Mouse (Mus musculus) adrenal gland, postnatal 25 days (tissue): ENCODE data around the gene Anks6. TPM values are rescaled to one million over a fixed set of nuclear protein-coding genes. Genes with fewer than 3 reads are reported as not detected.

Source experiments
- DNase-seq: peaks from one replicate; pipeline ENCODE4 v3.0.0; 2021; ENCODE audit warnings: mixed read lengths
- total RNA-seq: library from RNA; stranded (reverse); gene quantifications from 2 replicates; pipeline ENCODE4 v1.2.3, GENCODE M21; 2021

The Anks6 gene
- total RNA-seq, 1 experiment from 2014 or later, result 6.8 TPM

DNA sequence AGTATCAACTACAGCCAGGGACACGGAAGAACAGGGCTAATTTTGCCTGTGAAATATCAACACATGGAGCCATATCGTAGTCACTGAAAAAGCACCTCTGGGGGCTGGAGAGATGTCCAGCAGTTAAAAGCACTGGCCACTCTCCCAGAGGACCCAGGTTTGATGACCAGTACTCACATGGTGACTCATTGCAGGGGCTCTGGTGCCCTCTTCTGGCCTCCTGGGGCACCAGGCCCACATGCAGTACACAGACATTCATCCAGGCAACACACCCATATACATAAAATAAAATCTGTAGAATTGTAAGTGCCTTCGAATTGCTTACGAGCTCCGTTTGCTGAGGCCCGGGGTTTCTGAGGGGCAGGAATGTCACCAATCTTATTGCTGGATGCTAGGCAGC lies 10.3 kb downstream of the Anks6 start:
- no peak for DNase-seq

DNA sequence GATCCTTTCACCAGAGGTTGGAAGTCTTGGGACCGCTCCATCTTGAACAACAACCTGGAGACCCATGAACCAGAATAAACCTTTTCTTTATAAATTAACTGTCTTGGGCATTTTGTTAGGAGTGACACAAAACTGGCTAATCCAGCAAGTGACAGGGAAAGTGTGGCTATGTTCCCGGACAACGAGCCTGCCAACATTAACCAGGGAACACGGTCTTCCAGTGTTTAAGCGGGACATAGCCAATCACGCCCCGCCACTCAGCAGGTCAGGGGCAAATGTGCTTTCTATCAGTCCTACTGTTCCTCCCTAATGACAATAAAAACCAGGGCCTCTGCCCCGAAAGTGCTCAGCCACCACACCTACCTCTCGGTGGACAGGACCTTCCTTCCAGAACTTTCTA lies 13.4 kb downstream of the Anks6 start:
- DNase-seq, result no peak

DNA sequence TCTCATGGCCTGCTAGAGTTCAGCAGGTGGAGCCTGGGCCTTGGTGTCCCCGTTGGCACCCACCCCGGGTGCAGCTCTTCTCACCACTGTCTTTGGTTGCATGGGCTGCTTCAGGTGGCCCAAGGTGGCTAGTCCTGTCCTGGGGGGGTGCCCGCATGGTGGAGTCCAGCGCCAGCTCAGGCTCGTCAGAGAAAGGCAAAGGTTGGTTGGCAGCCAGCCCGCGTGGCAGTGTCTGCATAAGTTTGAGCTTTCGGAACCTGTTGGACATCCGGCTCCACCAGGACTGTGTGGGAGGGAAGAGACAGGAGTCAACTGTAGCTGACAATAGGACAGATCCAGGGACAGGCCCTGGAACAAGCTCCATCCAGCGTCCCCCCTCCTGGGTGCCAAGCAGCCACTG lies 17.6 kb downstream of the Anks6 start:
- no peak for DNase-seq

DNA sequence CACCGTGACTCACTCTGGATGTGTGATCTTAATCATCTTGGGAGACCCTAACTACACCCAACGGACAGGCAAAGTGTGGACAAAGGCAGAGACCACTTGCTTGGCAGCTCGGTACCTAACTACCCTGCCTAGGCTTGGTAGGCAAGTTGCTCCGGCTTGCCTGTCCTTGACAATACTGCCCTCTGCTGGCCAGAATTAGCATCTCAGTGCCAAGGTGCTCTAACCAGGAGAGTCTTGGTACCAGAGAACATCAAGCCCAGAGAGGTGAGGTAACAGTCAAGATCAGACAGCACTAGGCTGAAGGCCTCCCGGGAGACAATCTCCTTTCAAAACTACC lies 19.9 kb downstream of the Anks6 start:
- peak; percentile 74 for DNase-seq

DNA sequence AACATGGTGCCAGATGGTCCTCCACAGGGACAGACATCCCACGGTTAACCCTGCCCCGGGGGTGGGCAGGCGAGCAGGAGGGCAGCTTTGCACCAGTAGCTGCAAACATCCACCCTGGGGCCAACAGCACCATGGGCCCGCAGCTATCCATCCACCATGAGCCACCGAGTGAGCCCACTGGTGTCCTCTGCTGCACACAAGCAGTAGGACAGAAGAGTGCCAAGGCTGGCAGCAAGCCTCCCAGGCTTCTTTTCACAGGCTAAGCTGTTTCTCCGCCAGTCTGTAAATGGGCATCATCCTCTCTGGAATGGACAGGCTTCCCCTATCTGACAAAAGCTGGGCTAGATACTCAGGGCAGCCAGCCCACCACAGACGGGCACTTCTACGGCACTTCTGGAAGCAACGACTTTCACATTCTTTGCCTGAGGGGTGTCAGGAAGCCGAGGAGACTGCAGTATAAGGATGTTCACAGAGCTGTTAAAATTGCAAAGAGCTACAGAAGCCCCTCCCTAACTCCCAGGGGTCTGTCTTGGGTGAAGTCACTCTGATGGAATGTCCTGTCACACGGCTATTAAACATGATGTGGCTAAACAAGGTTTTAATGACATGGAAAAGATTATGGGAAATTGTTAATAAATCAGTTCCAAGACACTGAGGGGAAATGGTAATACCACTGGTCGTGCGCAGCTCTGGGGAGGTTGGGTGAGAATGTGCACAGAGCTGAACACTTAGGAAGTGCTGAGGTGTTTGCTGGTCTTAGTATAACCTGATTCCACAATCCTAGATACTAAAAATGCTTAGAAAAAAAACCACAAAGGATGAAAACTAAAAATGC lies 20.5 kb downstream of the Anks6 start:
- no peak for DNase-seq

DNA sequence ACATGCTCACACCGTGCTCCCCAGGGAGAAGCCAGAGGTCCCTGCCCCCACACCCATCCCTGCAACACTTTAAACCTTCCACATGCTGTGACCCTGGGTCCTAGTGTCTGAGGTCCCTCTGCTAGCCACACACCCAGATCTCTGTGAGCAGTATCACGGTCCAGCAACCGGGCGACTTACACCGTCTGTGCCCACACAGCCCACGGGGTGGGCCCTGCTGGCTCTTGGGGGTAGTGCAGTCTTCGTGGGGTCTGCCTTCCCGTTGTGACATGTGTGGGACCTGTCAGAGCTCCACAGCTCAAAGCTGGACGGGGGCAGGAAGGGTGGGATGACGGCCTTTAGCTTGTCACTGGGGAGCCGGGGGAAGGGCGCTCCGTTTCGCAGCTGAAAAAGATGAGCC lies 21.7 kb downstream of the Anks6 start:
- DNase-seq, result no peak

DNA sequence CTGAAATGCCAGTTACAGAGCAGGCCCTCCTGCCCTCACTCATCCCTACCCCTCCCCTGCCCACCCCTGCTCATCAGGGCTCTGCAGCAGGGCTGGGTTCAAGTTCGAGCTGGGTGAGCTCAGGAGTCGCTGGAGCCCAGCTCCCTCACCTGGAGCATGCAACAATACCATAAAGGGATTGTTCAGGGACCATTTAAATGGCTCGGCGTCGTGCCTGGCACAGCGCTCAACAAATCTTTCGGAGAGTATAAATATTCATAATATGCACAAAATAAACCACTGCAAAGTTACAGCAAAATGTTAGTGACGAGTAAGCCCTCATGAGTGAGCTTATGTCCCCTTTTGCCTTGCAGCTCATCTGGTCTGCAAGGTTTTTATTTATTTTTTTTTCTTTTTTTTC lies 25.1 kb downstream of the Anks6 start:
- no peak for DNase-seq

DNA sequence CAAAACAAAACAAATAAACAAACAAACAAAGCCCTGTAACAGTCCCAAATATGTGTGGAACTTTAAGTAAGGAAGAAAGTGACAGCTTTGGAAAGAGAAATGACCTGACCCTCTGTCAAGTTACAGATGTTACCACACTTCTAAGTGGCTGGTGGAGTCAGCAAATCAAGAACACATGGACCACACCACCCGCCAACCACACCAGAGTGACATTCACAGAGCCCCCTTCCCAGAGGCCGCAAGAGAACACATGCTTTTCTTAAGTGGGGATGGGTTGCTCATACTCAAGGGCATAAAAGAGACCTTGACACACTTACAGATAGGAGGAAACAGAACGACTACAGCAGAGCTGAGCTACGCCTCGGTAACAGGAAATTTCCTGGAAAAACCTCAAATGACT lies 28.4 kb downstream of the Anks6 start:
- no peak for DNase-seq

DNA sequence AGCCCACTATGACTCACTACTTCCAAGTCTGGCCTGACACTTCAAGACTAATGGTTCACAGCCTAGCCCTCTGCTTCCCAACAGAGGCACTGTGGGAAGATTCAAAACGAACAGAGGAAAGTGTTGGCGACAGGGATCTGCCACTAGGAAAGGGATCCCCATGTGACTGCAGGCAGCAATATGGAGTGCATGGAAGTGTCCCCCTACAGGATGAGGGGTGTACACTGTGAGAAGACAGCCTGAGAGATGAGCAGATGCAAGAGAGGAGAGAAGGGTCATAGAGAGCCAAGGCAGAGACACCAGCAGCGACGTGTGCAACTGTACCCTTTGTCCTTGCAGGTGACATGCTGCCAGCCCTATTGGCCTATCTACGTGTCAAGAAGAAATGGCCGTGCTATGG lies 33.3 kb downstream of the Anks6 start:
- no peak for DNase-seq

DNA sequence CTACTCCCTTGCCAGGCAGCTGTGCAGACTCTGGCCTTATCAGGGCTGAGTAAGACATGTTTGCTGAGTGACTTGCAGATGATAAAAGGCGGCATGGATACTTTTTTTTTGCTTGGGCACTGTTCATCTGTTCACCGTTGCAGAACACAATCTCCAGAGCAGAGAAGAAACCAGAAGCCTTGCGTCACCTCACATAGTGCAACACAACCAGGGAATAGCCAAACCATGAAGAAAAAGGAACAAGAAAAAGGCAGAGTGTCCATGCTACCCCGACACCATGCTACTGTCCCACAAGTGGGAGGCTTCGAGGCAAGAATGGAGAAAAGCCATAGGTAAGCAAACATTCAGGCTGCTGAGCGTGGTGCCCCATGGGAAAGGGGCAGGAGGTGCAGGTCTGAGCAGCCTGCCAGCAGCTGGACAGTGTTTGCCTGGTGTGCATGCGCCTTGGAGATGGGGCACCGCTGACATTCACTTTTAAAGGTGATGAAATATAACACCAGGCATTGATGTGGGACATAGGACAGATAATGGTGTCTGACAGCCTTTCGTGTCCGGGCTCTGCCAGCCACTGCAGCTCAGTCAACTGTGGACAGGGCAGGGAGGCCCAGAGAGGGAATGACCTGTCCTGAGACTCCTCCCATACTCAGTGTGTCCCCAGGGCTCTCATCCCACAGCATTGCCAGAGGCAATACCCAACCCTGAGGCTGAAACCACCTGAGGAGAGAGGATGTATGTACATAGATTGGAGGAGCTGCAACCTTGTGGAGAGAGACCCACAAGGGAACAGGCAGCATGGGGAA lies 34.2 kb downstream of the Anks6 start:
- DNase-seq, result no peak

DNA sequence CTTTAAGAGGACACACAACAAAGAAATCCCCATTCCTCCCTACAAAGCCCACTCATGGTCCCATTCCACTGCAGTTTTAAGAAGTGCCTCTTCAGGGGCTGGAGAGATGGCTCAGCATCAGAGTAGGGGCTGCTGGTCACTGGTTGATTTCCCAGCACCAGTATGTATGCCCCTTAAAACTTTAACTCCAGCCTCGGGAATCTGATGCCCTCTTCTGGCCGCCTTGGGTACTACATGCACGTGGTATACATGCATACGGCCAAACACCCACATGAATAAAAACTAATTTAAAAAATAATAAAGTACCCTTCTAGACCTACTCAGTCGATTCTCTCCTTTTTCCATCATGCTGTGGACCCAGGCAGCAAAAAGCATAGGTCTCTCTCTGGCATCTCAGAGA lies 36.7 kb downstream of the Anks6 start:
- peak; percentile 69 for DNase-seq

DNA sequence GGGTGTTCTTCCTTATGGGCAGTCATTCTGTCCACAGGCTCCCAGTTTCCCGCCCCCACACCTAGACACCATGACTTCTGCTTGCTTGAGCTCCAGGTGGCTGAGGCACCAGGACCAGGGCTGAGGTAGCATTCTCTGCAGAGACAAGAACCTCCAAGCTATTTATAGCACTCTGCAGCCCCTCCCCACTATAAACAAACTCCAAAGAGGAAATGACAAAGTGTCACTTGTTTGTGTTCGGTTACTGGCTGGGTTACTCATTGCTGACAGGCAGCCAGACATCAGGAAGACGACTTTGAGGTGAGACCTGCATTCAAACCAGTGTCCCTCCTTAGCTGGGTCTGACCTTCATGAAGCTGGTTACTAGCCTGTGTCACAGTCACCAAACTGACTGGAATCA lies 42.1 kb downstream of the Anks6 start:
- no peak for DNase-seq

DNA sequence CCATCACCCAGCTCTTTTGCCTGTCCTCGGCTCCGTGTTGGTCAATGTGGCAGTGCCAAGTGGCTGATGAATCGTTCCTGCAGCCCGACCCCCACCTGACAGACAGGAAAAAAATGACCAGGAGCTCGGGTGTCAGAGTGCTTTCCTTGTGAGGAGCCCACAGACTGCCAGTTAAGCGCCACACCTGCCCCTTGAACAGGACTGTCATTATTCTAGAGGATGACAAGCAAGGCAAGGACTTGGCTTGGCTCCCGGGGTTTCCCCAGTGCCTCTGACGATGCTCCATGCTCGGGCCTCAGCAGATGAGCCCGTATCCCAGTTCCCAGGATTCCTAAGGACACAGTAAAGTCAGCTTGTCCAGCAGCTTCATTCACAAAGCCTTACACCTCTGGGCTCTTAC lies 44.8 kb downstream of the Anks6 start:
- DNase-seq, result peak; percentile 44

DNA sequence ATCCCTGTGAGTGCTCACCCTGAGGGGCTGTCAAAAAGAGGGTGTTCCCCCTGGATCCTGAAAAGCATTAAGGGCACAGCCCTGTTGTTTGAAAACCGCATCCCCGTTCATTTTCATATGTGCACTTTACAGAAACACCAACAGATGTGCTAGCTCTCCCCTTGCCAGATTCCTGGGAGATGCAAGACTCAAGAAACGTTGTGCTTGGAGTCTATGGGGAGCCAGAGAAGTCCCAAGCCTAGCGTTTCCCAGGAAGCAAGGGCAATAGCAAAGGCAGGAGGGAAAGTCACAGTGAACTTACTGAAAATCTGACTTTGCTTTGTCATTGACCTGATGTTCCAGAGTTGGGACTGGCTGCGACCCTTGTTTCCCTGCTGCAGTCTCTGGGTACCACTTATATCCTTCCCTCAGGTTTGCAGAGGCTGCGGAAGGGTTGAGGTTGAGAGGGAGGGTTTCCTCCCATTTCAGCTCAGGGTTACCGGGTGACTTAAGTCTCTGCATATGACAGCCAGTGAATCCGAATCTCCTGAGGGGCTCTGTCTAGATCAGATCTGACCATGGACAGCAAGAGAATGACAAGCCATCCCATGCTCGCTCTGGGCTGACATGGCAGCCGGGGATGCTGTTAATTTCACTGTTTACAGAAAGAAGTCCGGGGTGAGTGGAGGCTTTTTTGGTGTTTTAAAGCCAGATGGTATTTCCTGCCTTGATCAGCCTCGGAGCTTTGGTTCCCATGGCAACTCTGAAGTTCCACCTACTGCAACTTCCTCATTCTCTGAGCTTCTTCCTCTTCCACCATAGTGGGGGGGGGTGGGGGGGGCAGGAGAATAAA lies 46.6 kb downstream of the Anks6 start:
- DNase-seq, result no peak

DNA sequence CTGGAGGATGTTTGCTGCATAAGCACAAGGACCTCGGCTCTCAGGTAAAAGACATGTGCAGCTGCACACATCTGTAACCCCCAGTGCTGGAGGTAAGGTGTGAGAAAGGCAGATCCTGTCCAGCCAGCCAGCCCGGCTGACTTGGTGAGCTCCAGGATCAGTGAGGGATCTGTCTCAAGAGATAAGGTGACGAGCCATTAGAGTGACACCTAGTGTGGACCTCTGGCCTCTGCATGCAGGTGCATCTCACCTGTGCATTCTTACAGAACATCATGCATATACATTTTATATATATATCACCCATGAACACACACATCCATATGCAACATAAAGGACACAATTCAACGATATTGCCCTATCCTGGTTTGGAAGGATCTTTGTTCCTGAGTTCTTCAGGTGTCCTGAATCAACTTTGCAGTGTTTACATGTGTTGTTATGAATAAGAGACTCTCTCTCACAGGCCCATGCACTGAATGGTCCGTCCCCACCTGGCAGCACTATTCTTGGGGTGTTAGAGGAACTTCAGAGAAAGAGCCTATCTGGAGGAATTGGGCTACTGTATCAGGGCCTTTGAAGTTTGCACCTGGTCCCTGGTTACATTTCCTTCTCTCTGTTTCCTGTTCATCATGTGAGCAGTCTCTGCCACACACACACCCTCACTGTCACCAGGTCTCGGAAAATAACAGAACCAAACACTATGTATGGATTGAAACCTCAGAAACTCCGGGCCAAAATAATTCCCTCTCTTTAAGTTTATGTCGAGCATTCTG lies 56.4 kb downstream of the Anks6 start:
- DNase-seq, result no peak

DNA sequence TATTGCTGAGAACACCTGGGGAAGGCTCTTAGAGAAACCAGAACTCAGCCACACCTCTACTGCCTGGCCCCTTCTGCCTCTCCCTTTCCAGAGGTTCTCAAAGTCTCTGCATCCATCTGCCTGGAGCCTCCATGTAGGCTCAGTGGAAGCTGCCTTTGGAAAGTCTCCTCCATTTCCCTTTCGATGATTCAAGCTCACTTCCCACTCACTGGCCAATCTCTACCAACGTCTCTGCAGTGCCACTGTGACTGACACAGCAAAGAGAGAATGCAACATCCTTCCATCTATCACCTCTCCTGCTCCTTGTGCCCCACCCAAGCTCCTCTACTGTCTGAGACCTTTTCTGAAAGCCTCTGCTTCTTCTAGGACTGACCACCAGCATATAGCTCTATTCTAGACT lies 59.3 kb downstream of the Anks6 start:
- DNase-seq, result no peak

DNA sequence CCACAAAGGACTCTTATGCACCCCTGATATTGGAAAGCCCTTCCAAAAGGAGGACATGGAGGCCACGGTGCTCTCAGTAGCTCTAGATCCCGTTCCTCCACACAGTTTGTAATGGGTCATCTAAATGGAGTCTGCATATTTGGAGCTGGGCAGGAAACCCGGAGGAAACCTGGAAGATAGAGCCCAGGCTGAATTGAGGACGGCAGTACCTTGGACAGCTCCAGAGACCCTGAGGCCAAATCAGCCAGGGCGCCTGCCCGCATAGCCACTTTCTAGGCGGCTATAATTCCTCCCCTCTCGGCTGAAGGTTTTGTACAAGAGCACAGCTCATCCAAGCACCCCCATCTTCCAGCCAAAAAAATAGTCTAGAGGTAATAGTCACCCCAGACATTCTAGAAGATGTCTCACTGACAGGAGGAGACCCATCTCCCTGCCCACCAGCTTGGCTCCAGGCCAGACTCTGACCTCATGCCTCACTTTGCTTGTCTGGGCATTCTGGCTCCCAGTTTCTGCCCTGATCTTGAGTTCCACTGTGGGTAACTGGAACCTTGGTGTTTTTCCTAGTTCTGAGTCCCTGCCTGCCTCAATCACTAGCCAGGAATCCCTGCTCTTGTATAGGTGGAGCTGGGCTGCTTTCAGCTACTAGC lies 64.3 kb downstream of the Anks6 start:
- DNase-seq, result peak; percentile 66

DNA sequence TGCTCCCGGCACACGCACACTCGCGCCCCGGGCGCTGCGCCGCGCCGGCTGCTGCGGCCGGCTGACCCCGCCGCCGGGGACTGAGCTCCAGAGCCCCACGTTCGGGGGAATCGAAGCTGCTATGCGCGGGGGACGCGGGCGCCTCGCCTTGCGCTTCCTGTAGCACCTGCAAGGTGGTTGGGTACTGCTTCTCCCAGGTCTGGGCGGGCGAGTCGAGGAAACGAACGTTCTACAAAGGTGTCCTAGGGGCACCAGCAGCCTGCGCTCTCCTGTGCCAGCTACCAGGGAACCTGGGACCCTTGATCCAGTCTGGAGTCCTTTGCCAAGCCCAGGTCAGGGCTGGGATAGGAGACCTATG lies 65.3 kb downstream of the Anks6 start:
- DNase-seq, result no peak

DNA sequence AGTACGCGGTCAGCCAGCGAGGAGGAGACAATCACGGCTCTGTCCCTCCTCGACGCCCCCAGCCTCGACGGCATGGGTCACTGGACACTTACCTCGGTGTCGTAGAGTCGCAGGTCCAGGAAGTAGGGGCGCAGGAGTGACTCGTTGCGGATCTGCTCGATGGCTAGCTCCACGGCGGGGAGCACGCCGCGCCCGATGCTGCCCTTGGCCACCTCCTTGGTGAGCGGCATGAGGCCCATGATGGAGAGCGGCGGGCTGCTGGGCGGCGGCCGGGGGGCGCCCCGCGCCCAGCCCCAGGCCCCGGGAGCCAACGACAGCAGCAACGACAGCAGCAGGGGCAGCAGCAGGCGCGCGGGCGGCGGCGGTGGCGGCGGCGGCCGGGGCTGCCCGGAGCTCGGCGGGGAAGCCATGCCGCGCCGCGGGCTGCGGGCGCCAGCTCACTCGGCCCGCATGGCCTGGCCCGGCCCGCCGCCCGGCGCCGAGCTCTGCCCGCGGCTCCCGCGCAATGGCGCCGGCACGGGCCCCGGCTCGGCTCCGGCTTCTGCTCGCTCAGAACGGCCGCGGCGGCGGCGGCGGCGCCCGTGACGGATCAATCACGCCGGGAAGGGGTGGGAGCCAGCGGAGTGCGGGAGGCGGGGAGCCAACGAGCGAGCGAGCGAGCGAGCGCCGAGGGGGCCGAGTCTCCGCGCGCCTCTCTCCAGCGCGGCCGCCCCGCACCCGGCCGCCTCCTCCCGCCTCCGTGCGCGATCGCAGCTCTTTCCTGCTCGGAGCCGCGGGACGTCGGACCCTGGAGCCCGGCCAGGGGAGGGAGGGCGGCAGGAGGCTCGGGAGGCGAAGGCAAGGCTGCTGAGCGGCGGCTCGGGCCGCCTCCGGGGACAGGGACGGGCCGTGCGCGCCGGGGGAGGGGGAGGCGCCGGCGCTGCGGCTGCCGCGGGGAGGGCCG lies 65.9 kb downstream of the Anks6 start, which contains the start of gene Gabbr2:
TSS of gene Gabbr2 (minus strand) at position 858 of the 943 bp plus-strand sequence.
- DNase-seq, result peak; percentile 10

DNA sequence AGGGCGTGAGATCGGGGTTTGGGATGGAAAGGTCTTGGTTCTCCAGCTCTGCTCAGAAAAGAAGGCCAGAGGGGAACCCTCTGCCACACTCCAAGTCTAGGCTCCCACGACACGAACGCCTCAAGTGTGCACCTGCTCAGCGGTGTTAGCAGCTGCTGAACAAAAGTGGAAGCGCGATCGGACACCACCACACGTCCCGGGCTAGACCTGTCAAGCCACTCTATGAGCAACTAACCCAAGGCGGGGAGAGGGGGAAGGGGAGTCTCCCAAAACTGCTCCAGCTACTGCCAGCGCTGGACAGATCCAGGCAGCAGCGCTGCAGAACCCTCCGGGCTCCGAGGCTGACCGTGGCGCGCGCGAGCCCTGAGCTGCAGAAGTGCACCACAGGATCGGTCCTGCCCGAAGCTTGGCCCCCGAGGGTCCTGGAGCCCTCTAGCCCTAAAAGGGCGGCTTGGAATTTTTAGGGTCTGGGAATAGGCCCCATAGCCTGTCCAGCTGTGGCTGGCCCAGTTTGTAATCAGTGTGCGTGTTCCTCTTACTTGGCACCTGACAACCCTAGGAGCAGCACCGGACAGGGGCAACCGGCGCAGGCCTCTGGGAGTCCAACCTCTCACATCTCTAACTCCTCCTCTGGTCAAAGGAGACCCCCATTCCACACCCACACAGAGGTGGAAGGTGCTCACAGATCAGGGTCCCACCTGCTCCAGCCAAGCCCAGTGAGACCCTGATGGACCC lies 66.8 kb downstream of the Anks6 start:
- DNase-seq, result peak; percentile 19
